Mouse (Mus musculus): ENCODE results near the gene Abcc6. TPM values are rescaled to one million over a fixed set of nuclear protein-coding genes. Genes with fewer than 3 reads are reported as not detected.

Gene Abcc6
- 0.04 and 0.18 TPM in 2 replicates for polyA plus RNA-seq (2014; fragmentation: Nextera tagmentation; extraction: Ambion mirVana)

GRCm38 (mm10) chr7:46030145-46030488, at the start of gene Abcc6:
Abcc6 (minus strand) TSS chr7:46030302.
- peak within 1 kb of the TSS; percentile 29; the same call in 1 of the 2 replicates for H3K9ac ChIP-seq (replicated peaks; ENCODE audit: low read length)
- no peaks in the 10 kb centered on the region; the same call in 1 of the 2 replicates for H3K4me1 ChIP-seq (ENCODE audit: control insufficient read depth, insufficient read depth, low read length)
- H3K27ac ChIP-seq (replicated peaks; ENCODE audit: low read depth, low read length) = no peak within 1 kb of the TSS
- no peaks in the 10 kb centered on the region for H3K9me3 ChIP-seq (replicated peaks; ENCODE audit: control insufficient read depth, low read length)
- ATAC-seq (replicated peaks; ENCODE audit: insufficient number of reproducible peaks, low FRiP score, low TSS enrichment, low read depth) (no peak), DNase-seq (ENCODE audit: low spot score) (no peak)
- no peak within 1 kb of the TSS for H3K4me3 ChIP-seq (ENCODE audit: low read depth, low read length)
- peak within 1 kb of the TSS; percentile 10; the same call in 1 of the 2 replicates for H3K4me2 ChIP-seq (ENCODE audit: low read depth, low read length)
- H3K27me3 ChIP-seq (ENCODE audit: control insufficient read depth, insufficient read depth, low read length) = no peaks in the 10 kb centered on the region
- no peaks in the 10 kb centered on the region for H3K36me3 ChIP-seq (replicated peaks; ENCODE audit: control insufficient read depth, insufficient read depth, low read depth, low read length)
- WGBS = 5% methylated on average over 11 of the region's 11 CpGs

GRCm38 (mm10) chr7:46077675-46078074, 47.6 kb upstream of the Abcc6 start:
- Histone ChIP-seq H3K27ac (replicated peaks; ENCODE audit: low read depth, low read length) (no peak overlapping the region), H3K36me3 (replicated peaks; ENCODE audit: control insufficient read depth, insufficient read depth, low read depth, low read length) (peaks cover 7% of the 10 kb centered on the region; the same call in 1 of the 2 replicates), H3K4me2 (ENCODE audit: low read depth, low read length) (no peak overlapping the region), H3K9ac (replicated peaks; ENCODE audit: low read length) (no peak overlapping the region), H3K27me3 (ENCODE audit: control insufficient read depth, insufficient read depth, low read length) (no peaks in the 10 kb centered on the region), H3K4me3 (ENCODE audit: low read depth, low read length) (no peak overlapping the region), H3K9me3 (replicated peaks; ENCODE audit: control insufficient read depth, low read length) (no peaks in the 10 kb centered on the region), H3K4me1 (ENCODE audit: control insufficient read depth, insufficient read depth, low read length) (no peaks in the 10 kb centered on the region)
- no peak for ATAC-seq (replicated peaks; ENCODE audit: insufficient number of reproducible peaks, low FRiP score, low TSS enrichment, low read depth)
- 90% methylated on average over 12 of the region's 12 CpGs for WGBS
- no peak for DNase-seq (ENCODE audit: low spot score)

GRCm38 (mm10) chr7:46076844-46077243, 46.7 kb upstream of the Abcc6 start:
- ATAC-seq (replicated peaks; ENCODE audit: insufficient number of reproducible peaks, low FRiP score, low TSS enrichment, low read depth) = no peak
- no peak overlapping the region for H3K4me2 ChIP-seq (ENCODE audit: low read depth, low read length)
- DNase-seq (ENCODE audit: low spot score) = no peak
- H3K9ac ChIP-seq (replicated peaks; ENCODE audit: low read length) = no peak overlapping the region
- H3K36me3 ChIP-seq (replicated peaks; ENCODE audit: control insufficient read depth, insufficient read depth, low read depth, low read length) = peaks cover 10% of the 10 kb centered on the region; the same call in 1 of the 2 replicates
- no peak overlapping the region for H3K27ac ChIP-seq (replicated peaks; ENCODE audit: low read depth, low read length)
- 87% methylated on average over 7 of the region's 7 CpGs for WGBS
- H3K9me3 ChIP-seq (replicated peaks; ENCODE audit: control insufficient read depth, low read length) = no peaks in the 10 kb centered on the region
- H3K4me3 ChIP-seq (ENCODE audit: low read depth, low read length) = no peak overlapping the region
- H3K27me3 ChIP-seq (ENCODE audit: control insufficient read depth, insufficient read depth, low read length) = no peaks in the 10 kb centered on the region
- no peaks in the 10 kb centered on the region for H3K4me1 ChIP-seq (ENCODE audit: control insufficient read depth, insufficient read depth, low read length)

- Histone ChIP-seq H3K9me3 (replicated peaks; ENCODE audit: control insufficient read depth, low read length) (no peaks in the 10 kb centered on the region), H3K27me3 (ENCODE audit: control insufficient read depth, insufficient read depth, low read length) (no peaks in the 10 kb centered on the region), H3K36me3 (replicated peaks; ENCODE audit: control insufficient read depth, insufficient read depth, low read depth, low read length) (peaks cover 13% of the 10 kb centered on the region; the same call in 1 of the 2 replicates), H3K9ac (replicated peaks; ENCODE audit: low read length) (no peak overlapping the region), H3K27ac (replicated peaks; ENCODE audit: low read depth, low read length) (no peak overlapping the region), H3K4me2 (ENCODE audit: low read depth, low read length) (no peak overlapping the region), H3K4me3 (ENCODE audit: low read depth, low read length) (no peak overlapping the region), H3K4me1 (ENCODE audit: control insufficient read depth, insufficient read depth, low read length) (no peaks in the 10 kb centered on the region)
- 93% methylated on average over 8 of the region's 8 CpGs for WGBS
- DNase-seq (ENCODE audit: low spot score) (no peak), ATAC-seq (replicated peaks; ENCODE audit: insufficient number of reproducible peaks, low FRiP score, low TSS enrichment, low read depth) (no peak)
Observed at GRCm38 (mm10) chr7:46068831-46069230, 38.7 kb upstream of the Abcc6 start.

GRCm38 (mm10) chr7:46063296-46063695, 33.2 kb upstream of the Abcc6 start:
- Histone ChIP-seq H3K9ac (replicated peaks; ENCODE audit: low read length) (no peak overlapping the region), H3K4me3 (ENCODE audit: low read depth, low read length) (no peak overlapping the region), H3K27me3 (ENCODE audit: control insufficient read depth, insufficient read depth, low read length) (no peaks in the 10 kb centered on the region), H3K27ac (replicated peaks; ENCODE audit: low read depth, low read length) (no peak overlapping the region), H3K9me3 (replicated peaks; ENCODE audit: control insufficient read depth, low read length) (no peaks in the 10 kb centered on the region), H3K4me2 (ENCODE audit: low read depth, low read length) (no peak overlapping the region), H3K4me1 (ENCODE audit: control insufficient read depth, insufficient read depth, low read length) (no peaks in the 10 kb centered on the region), H3K36me3 (replicated peaks; ENCODE audit: control insufficient read depth, insufficient read depth, low read depth, low read length) (peaks cover 6% of the 10 kb centered on the region; the same call in 1 of the 2 replicates)
- WGBS = 97% methylated on average over 6 of the region's 6 CpGs
- DNase-seq (ENCODE audit: low spot score) = no peak
- no peak for ATAC-seq (replicated peaks; ENCODE audit: insufficient number of reproducible peaks, low FRiP score, low TSS enrichment, low read depth)

- 95% methylated on average over 16 of the region's 16 CpGs for WGBS
- Histone ChIP-seq H3K4me1 (ENCODE audit: control insufficient read depth, insufficient read depth, low read length) (no peaks in the 10 kb centered on the region), H3K4me3 (ENCODE audit: low read depth, low read length) (no peak overlapping the region), H3K4me2 (ENCODE audit: low read depth, low read length) (no peak overlapping the region), H3K9me3 (replicated peaks; ENCODE audit: control insufficient read depth, low read length) (no peaks in the 10 kb centered on the region), H3K27ac (replicated peaks; ENCODE audit: low read depth, low read length) (no peak overlapping the region), H3K9ac (replicated peaks; ENCODE audit: low read length) (no peak overlapping the region), H3K36me3 (replicated peaks; ENCODE audit: control insufficient read depth, insufficient read depth, low read depth, low read length) (peaks cover 6% of the 10 kb centered on the region; the same call in 1 of the 2 replicates), H3K27me3 (ENCODE audit: control insufficient read depth, insufficient read depth, low read length) (no peaks in the 10 kb centered on the region)
- no peak for ATAC-seq (replicated peaks; ENCODE audit: insufficient number of reproducible peaks, low FRiP score, low TSS enrichment, low read depth)
- no peak for DNase-seq (ENCODE audit: low spot score)
Observed at GRCm38 (mm10) chr7:46061614-46062013, 31.5 kb upstream of the Abcc6 start.

- Histone ChIP-seq H3K27me3 (ENCODE audit: control insufficient read depth, insufficient read depth, low read length) (no peaks in the 10 kb centered on the region), H3K4me3 (ENCODE audit: low read depth, low read length) (no peak overlapping the region), H3K4me2 (ENCODE audit: low read depth, low read length) (no peak overlapping the region), H3K36me3 (replicated peaks; ENCODE audit: control insufficient read depth, insufficient read depth, low read depth, low read length) (peaks cover 3% of the 10 kb centered on the region; the same call in 1 of the 2 replicates), H3K9ac (replicated peaks; ENCODE audit: low read length) (no peak overlapping the region), H3K4me1 (ENCODE audit: control insufficient read depth, insufficient read depth, low read length) (no peaks in the 10 kb centered on the region), H3K27ac (replicated peaks; ENCODE audit: low read depth, low read length) (no peak overlapping the region), H3K9me3 (replicated peaks; ENCODE audit: control insufficient read depth, low read length) (no peaks in the 10 kb centered on the region)
- ATAC-seq (replicated peaks; ENCODE audit: insufficient number of reproducible peaks, low FRiP score, low TSS enrichment, low read depth) = no peak
- DNase-seq (ENCODE audit: low spot score) = no peak
- 93% methylated on average over 8 of the region's 8 CpGs for WGBS
Observed at GRCm38 (mm10) chr7:46060688-46061087, 30.6 kb upstream of the Abcc6 start.

- no peak for DNase-seq (ENCODE audit: low spot score)
- peaks cover 5% of the 10 kb centered on the region; the same call in 1 of the 2 replicates for H3K36me3 ChIP-seq (replicated peaks; ENCODE audit: control insufficient read depth, insufficient read depth, low read depth, low read length)
- no peak overlapping the region for H3K4me3 ChIP-seq (ENCODE audit: low read depth, low read length)
Observed at GRCm38 (mm10) chr7:46058882-46059281, 28.8 kb upstream of the Abcc6 start.

More at GRCm38 (mm10) chr7:46058882-46059281, 28.8 kb upstream of the Abcc6 start:
- H3K27ac ChIP-seq (replicated peaks; ENCODE audit: low read depth, low read length) = no peak overlapping the region
- H3K4me1 ChIP-seq (ENCODE audit: control insufficient read depth, insufficient read depth, low read length) = no peaks in the 10 kb centered on the region
- WGBS = 91% methylated on average over 11 of the region's 11 CpGs
- no peak overlapping the region for H3K4me2 ChIP-seq (ENCODE audit: low read depth, low read length)
- ATAC-seq (replicated peaks; ENCODE audit: insufficient number of reproducible peaks, low FRiP score, low TSS enrichment, low read depth) = no peak
- no peaks in the 10 kb centered on the region for H3K27me3 ChIP-seq (ENCODE audit: control insufficient read depth, insufficient read depth, low read length)
- no peaks in the 10 kb centered on the region for H3K9me3 ChIP-seq (replicated peaks; ENCODE audit: control insufficient read depth, low read length)
- no peak overlapping the region for H3K9ac ChIP-seq (replicated peaks; ENCODE audit: low read length)

Measured in embryonic facial prominence, embryonic 11.5 days (tissue).